Mouse (Mus musculus) kidney, adult 8-10 months (tissue): ENCODE measurements at regions not wholly inside any gene's neighbourhood (a gene's known extent, or its start where the extent isn't known, plus 50 kb on each side); places are given as distances from the start of the nearest gene placed in this dataset.

Source experiments
- DNase-seq, 2 experiments: peaks; one replicate each; pipeline ENCODE4 v3.0.0; 2022

GRCm38 (mm10) chr6:17226483-17226882 lies 54.5 kb upstream of the Cav2 start:
- no peak for DNase-seq
